Mouse (Mus musculus) midbrain, embryonic 16.5 days (tissue): ENCODE measurements around the gene Vegfb. TPM values are rescaled to one million over a fixed set of nuclear protein-coding genes. Genes with fewer than 3 reads are reported as not detected.

Experiments used
- ATAC-seq: fragments of 200-750 bp; cut with Nextera tagmentation; 2 replicates; pipeline ENCODE4 v1.8.0; 2017; ENCODE audit warnings: moderate TSS enrichment
- H3K27ac ChIP-seq: fragments of 300-500 bp; sonication (generic); 2 replicates; pipeline ENCODE4 v1.5.1; 2014; ENCODE audit warnings: mild to moderate bottlenecking, low read length, mixed read lengths
- H3K27me3 ChIP-seq: fragments of 300-500 bp; sonication (generic); 2 replicates; pipeline ENCODE4 v1.6.1; 2014; ENCODE audit warnings: low read depth, low read length, mixed read lengths; ENCODE audit not compliant: control insufficient read depth, insufficient read depth
- H3K36me3 ChIP-seq: fragments of 300-500 bp; sonication (generic); 2 replicates; pipeline ENCODE4 v1.6.1; 2014; ENCODE audit warnings: mild to moderate bottlenecking, low read length, moderate library complexity, mixed read lengths; ENCODE audit not compliant: control insufficient read depth, insufficient read depth
- H3K4me1 ChIP-seq: fragments of 300-500 bp; sonication (generic); 2 replicates; pipeline ENCODE4 v1.6.1; 2014; ENCODE audit warnings: mild to moderate bottlenecking, low read length, mixed read lengths; ENCODE audit not compliant: control insufficient read depth, insufficient read depth
- H3K4me2 ChIP-seq: fragments of 300-500 bp; sonication (generic); 2 replicates; pipeline ENCODE4 v1.6.1; 2014; ENCODE audit warnings: mild to moderate bottlenecking, low read length, mixed read lengths
- H3K4me3 ChIP-seq: fragments of 300-500 bp; sonication (generic); 2 replicates; pipeline ENCODE4 v1.5.1; 2014; ENCODE audit warnings: low read depth, mild to moderate bottlenecking, low read length, moderate library complexity, mixed read lengths
- H3K9ac ChIP-seq: fragments of 300-500 bp; sonication (generic); 2 replicates; pipeline ENCODE4 v1.6.1; 2014; ENCODE audit warnings: low read depth, low read length, mixed read lengths
- H3K9me3 ChIP-seq: fragments of 300-500 bp; sonication (generic); replicated peaks from 2 replicates; pipeline ENCODE4 v1.6.1; 2014; ENCODE audit warnings: mild to moderate bottlenecking, low read length, mixed read lengths; ENCODE audit not compliant: control insufficient read depth, poor library complexity, severe bottlenecking
- WGBS: fragments of 180-500 bp; shearing (Covaris S2); extraction: QIAGEN DNeasy Blood & Tissue Kit; methylation state at CpG from one replicate; pipeline ENCODE4 v1.1.7; 2014; 5-methylcytosine and 5-hydroxymethylcytosine counted together
- polyA plus RNA-seq: library from polyadenylated mRNA; unstranded; fragments of >200 nt; fragmentation: Nextera tagmentation; extraction: Ambion mirVana; gene quantifications from 2 replicates; pipeline ENCODE4 v1.2.1, GENCODE M21; 2015

The Vegfb gene
- polyA plus RNA-seq, 1 experiment from 2014 or later = 57.8 TPM

GRCm38 (mm10) chr19:6969291-6969664 is 18.2 kb downstream of the Vegfb start:
- WGBS = under 1% methylated on average over 20 of the region's 20 CpGs
- no peaks in the 10 kb centered on the region for H3K9me3 ChIP-seq
- H3K4me2 ChIP-seq = peak overlapping the region; percentile 44
- no peak for ATAC-seq
- peak overlapping the region; percentile 38; the same call in 1 of the 2 replicates for H3K9ac ChIP-seq
- H3K27me3 ChIP-seq = peaks cover 21% of the 10 kb centered on the region
- peak overlapping the region; percentile 40 for H3K4me3 ChIP-seq
- no peaks in the 10 kb centered on the region for H3K36me3 ChIP-seq
- H3K27ac ChIP-seq = no peak overlapping the region
- peaks cover 15% of the 10 kb centered on the region for H3K4me1 ChIP-seq

GRCm38 (mm10) chr19:6968491-6969271 is 18.8 kb downstream of the Vegfb start:
- Histone ChIP-seq H3K4me2 (peak overlapping the region; percentile 44), H3K4me1 (peaks cover 11% of the 10 kb centered on the region), H3K4me3 (peak overlapping the region; percentile 40; the same call in 1 of the 2 replicates), H3K9me3 (no peaks in the 10 kb centered on the region), H3K27ac (no peak overlapping the region), H3K27me3 (peaks cover 21% of the 10 kb centered on the region), H3K36me3 (no peaks in the 10 kb centered on the region), H3K9ac (no peak overlapping the region)
- ATAC-seq = no peak
- 17% methylated on average over 15 of the region's 15 CpGs for WGBS

- H3K9ac ChIP-seq = no peak overlapping the region
- no peaks in the 10 kb centered on the region for H3K9me3 ChIP-seq
- ATAC-seq = no peak
- H3K4me3 ChIP-seq = no peak overlapping the region
- no peaks in the 10 kb centered on the region for H3K36me3 ChIP-seq
- H3K4me1 ChIP-seq = peaks cover 9% of the 10 kb centered on the region
- no peak overlapping the region for H3K27ac ChIP-seq
- no peaks in the 10 kb centered on the region for H3K27me3 ChIP-seq
- WGBS = 81% methylated on average over 10 of the region's 10 CpGs
- no peak overlapping the region for H3K4me2 ChIP-seq
Observed at GRCm38 (mm10) chr19:6956461-6956860, 31.0 kb downstream of the Vegfb start.

- 91% methylated on average over 7 of the region's 7 CpGs for WGBS
- H3K4me3 ChIP-seq = no peak overlapping the region
- H3K27me3 ChIP-seq = no peaks in the 10 kb centered on the region
- H3K9me3 ChIP-seq = no peaks in the 10 kb centered on the region
- no peak overlapping the region for H3K9ac ChIP-seq
- H3K27ac ChIP-seq = no peak overlapping the region
- H3K4me1 ChIP-seq = peaks cover 9% of the 10 kb centered on the region
- no peak overlapping the region for H3K4me2 ChIP-seq
- no peak for ATAC-seq
- H3K36me3 ChIP-seq = no peaks in the 10 kb centered on the region
Observed at GRCm38 (mm10) chr19:6955424-6955823, 32.0 kb downstream of the Vegfb start.

- no peaks in the 10 kb centered on the region for H3K27me3 ChIP-seq
- H3K27ac ChIP-seq = no peak overlapping the region
- no peaks in the 10 kb centered on the region for H3K9me3 ChIP-seq
- no peaks in the 10 kb centered on the region for H3K36me3 ChIP-seq
- no peak for ATAC-seq
- no peak overlapping the region for H3K4me2 ChIP-seq
- no peak overlapping the region for H3K9ac ChIP-seq
- no peak overlapping the region for H3K4me3 ChIP-seq
- peaks cover 17% of the 10 kb centered on the region for H3K4me1 ChIP-seq
- 53% methylated on average over 9 of the region's 9 CpGs for WGBS
Observed at GRCm38 (mm10) chr19:6954046-6954445, 33.4 kb downstream of the Vegfb start.

- Histone ChIP-seq H3K9ac (peak overlapping the region; percentile 70), H3K9me3 (no peaks in the 10 kb centered on the region), H3K36me3 (no peaks in the 10 kb centered on the region), H3K27ac (peak overlapping the region; percentile 93), H3K4me1 (peaks cover 17% of the 10 kb centered on the region), H3K4me3 (peak overlapping the region; percentile 61), H3K4me2 (peak overlapping the region; percentile 82), H3K27me3 (no peaks in the 10 kb centered on the region)
- WGBS = 19% methylated on average over 3 of the region's 3 CpGs
- ATAC-seq = no peak
Observed at GRCm38 (mm10) chr19:6952712-6953037, 34.8 kb downstream of the Vegfb start.

GRCm38 (mm10) chr19:6951994-6952711 is 35.3 kb downstream of the Vegfb start:
- no peaks in the 10 kb centered on the region for H3K27me3 ChIP-seq
- H3K36me3 ChIP-seq = no peaks in the 10 kb centered on the region
- H3K9me3 ChIP-seq = no peaks in the 10 kb centered on the region
- peak overlapping the region; percentile 93 for H3K27ac ChIP-seq
- ATAC-seq = peak; percentile 33
- peaks cover 17% of the 10 kb centered on the region for H3K4me1 ChIP-seq
- 3% methylated on average over 31 of the region's 31 CpGs for WGBS
- peak overlapping the region; percentile 61 for H3K4me3 ChIP-seq
- H3K4me2 ChIP-seq = peak overlapping the region; percentile 82
- peak overlapping the region; percentile 70 for H3K9ac ChIP-seq

GRCm38 (mm10) chr19:6951381-6951968 is 36.0 kb downstream of the Vegfb start:
- H3K27ac ChIP-seq = peak overlapping the region; percentile 93
- H3K9me3 ChIP-seq = no peaks in the 10 kb centered on the region
- peaks cover 17% of the 10 kb centered on the region for H3K4me1 ChIP-seq
- H3K27me3 ChIP-seq = no peaks in the 10 kb centered on the region
- peak overlapping the region; percentile 70 for H3K9ac ChIP-seq
- peak overlapping the region; percentile 82 for H3K4me2 ChIP-seq
- ATAC-seq = peak; percentile 84
- peak overlapping the region; percentile 61 for H3K4me3 ChIP-seq
- WGBS = under 1% methylated on average over 35 of the region's 35 CpGs
- H3K36me3 ChIP-seq = no peaks in the 10 kb centered on the region
